Mouse (Mus musculus) MEL-GATA-1-ER (cell line): ENCODE measurements around the gene Cenpv.
A peak's percentile ranks its signal among the peaks of the same experiment; 100 is the strongest.

Source experiments
- DNase-seq: peaks from one replicate; pipeline ENCODE4 v3.0.0-alpha.2; 2012; ENCODE audit warnings: low read depth; ENCODE audit errors: extremely low read depth

The Cenpv gene

GRCm38 (mm10) chr11:62554163-62554855, 15.2 kb upstream of the Cenpv start:
- no peak for DNase-seq

- no peak for DNase-seq
Observed at GRCm38 (mm10) chr11:62553633-62554032, 14.6 kb upstream of the Cenpv start.

GRCm38 (mm10) chr11:62553186-62553585, 14.1 kb upstream of the Cenpv start:
- DNase-seq = no peak

- peak; percentile 59 for DNase-seq
Observed at GRCm38 (mm10) chr11:62551226-62552119, 12.4 kb upstream of the Cenpv start.

GRCm38 (mm10) chr11:62550727-62551225, 11.7 kb upstream of the Cenpv start, which contains the start of gene Ubb:
Gene Ubb (plus strand): TSS chr11:62551171.
- DNase-seq = peak; percentile 98

GRCm38 (mm10) chr11:62550227-62550685, 11.2 kb upstream of the Cenpv start:
- peak; percentile 69 for DNase-seq

- peak; percentile 66 for DNase-seq
Observed at GRCm38 (mm10) chr11:62549782-62550181, 10.7 kb upstream of the Cenpv start.

GRCm38 (mm10) chr11:62543991-62544390, 4.9 kb upstream of the Cenpv start:
- DNase-seq = no peak

- DNase-seq = no peak
Observed at GRCm38 (mm10) chr11:62541581-62541980, 2.5 kb upstream of the Cenpv start.

GRCm38 (mm10) chr11:62540969-62541368, 1.9 kb upstream of the Cenpv start:
- DNase-seq = no peak

- DNase-seq = no peak
Observed at GRCm38 (mm10) chr11:62540167-62540566, 1.1 kb upstream of the Cenpv start.

- no peak for DNase-seq
Observed at GRCm38 (mm10) chr11:62538321-62539088, 556 bp downstream of the Cenpv start.

- DNase-seq = peak; percentile 61
Observed at GRCm38 (mm10) chr11:62537590-62537989, 1.5 kb downstream of the Cenpv start.

GRCm38 (mm10) chr11:62537089-62537488, 2.0 kb downstream of the Cenpv start:
- DNase-seq = no peak

GRCm38 (mm10) chr11:62522283-62522682, 16.8 kb downstream of the Cenpv start:
- no peak for DNase-seq

- no peak for DNase-seq
Observed at GRCm38 (mm10) chr11:62518991-62519390, 20.1 kb downstream of the Cenpv start.

- DNase-seq = no peak
Observed at GRCm38 (mm10) chr11:62513311-62513710, 25.8 kb downstream of the Cenpv start.

GRCm38 (mm10) chr11:62512529-62513080, 26.5 kb downstream of the Cenpv start:
- DNase-seq = no peak

GRCm38 (mm10) chr11:62511444-62512202, 27.4 kb downstream of the Cenpv start:
- no peak for DNase-seq

- no peak for DNase-seq
Observed at GRCm38 (mm10) chr11:62510956-62511355, 28.1 kb downstream of the Cenpv start.
